Mouse (Mus musculus) ovary, postnatal 14 days (tissue): ENCODE measurements around the gene Ano1.

Experiments used
- DNase-seq: peaks from one replicate; pipeline ENCODE4 v3.0.0; 2022; ENCODE audit warnings: low spot score

Ano1 gene

GRCm38 (mm10) chr7:144634875-144635274 is 116.9 kb downstream of the Ano1 start:
- DNase-seq, result no peak

- DNase-seq, result no peak
Observed at GRCm38 (mm10) chr7:144634450-144634849, 117.3 kb downstream of the Ano1 start.

- DNase-seq, result no peak
Observed at GRCm38 (mm10) chr7:144632321-144632720, 119.5 kb downstream of the Ano1 start.

- no peak for DNase-seq
Observed at GRCm38 (mm10) chr7:144630622-144631021, 121.2 kb downstream of the Ano1 start.

GRCm38 (mm10) chr7:144628334-144628915 is 123.3 kb downstream of the Ano1 start:
- no peak for DNase-seq

GRCm38 (mm10) chr7:144627606-144628333 is 124.0 kb downstream of the Ano1 start:
- DNase-seq, result no peak

GRCm38 (mm10) chr7:144626042-144626441 is 125.7 kb downstream of the Ano1 start:
- no peak for DNase-seq

- peak; percentile 12 for DNase-seq
Observed at GRCm38 (mm10) chr7:144620721-144621681, 130.8 kb downstream of the Ano1 start.

- DNase-seq, result no peak
Observed at GRCm38 (mm10) chr7:144620315-144620714, 131.5 kb downstream of the Ano1 start.

- no peak for DNase-seq
Observed at GRCm38 (mm10) chr7:144615343-144615742, 136.4 kb downstream of the Ano1 start.

GRCm38 (mm10) chr7:144612829-144613228 is 138.9 kb downstream of the Ano1 start:
- no peak for DNase-seq

GRCm38 (mm10) chr7:144612351-144612750 is 139.4 kb downstream of the Ano1 start:
- DNase-seq, result no peak

GRCm38 (mm10) chr7:144611595-144611994 is 140.2 kb downstream of the Ano1 start:
- DNase-seq, result no peak

GRCm38 (mm10) chr7:144609568-144609967 is 142.2 kb downstream of the Ano1 start:
- no peak for DNase-seq

- DNase-seq, result no peak
Observed at GRCm38 (mm10) chr7:144607862-144608261, 143.9 kb downstream of the Ano1 start.

- no peak for DNase-seq
Observed at GRCm38 (mm10) chr7:144604735-144605134, 147.0 kb downstream of the Ano1 start.

- no peak for DNase-seq
Observed at GRCm38 (mm10) chr7:144604291-144604690, 147.5 kb downstream of the Ano1 start.

GRCm38 (mm10) chr7:144600333-144600900 is 151.4 kb downstream of the Ano1 start:
- DNase-seq, result no peak

- DNase-seq, result no peak
Observed at GRCm38 (mm10) chr7:144589508-144589907, 162.3 kb downstream of the Ano1 start.

GRCm38 (mm10) chr7:144587291-144587690 is 164.5 kb downstream of the Ano1 start:
- DNase-seq, result peak; percentile 41

GRCm38 (mm10) chr7:144585648-144586047 is 166.1 kb downstream of the Ano1 start:
- DNase-seq, result peak; percentile 82

- peak; percentile 16 for DNase-seq
Observed at GRCm38 (mm10) chr7:144583619-144584018, 168.2 kb downstream of the Ano1 start.
